In genomic region chr10:4041691-4042090, GRCm38 (mm10) we compare ENCODE assay signal across 7 mouse cellular contexts.
DNase-seq lines count a peak whose midpoint lies in the region; ATAC-seq and TF ChIP-seq lines count a peak whose summit lies in the region.

No protein-coding gene starts in this region.

- TF ChIP-seq CTCF in testis, adult 2 months (IDR thresholded peaks at IDR 0.05; ENCODE audit: control insufficient read depth, insufficient read depth, insufficient replicate concordance, low read depth, low read length): peak; percentile 59; the same call in 1 of the 2 replicates
- peak; percentile 81 for TF ChIP-seq CTCF in lung, adult 2 months (IDR thresholded peaks at IDR 0.05; ENCODE audit: insufficient read depth, low read length)

- H3K36me3 ChIP-seq in testis, adult 2 months (ENCODE audit: control insufficient read depth, insufficient read depth, low read length): no peaks in the 10 kb centered on the region

- H3K4me1 ChIP-seq in testis, adult 2 months (ENCODE audit: control insufficient read depth, insufficient read depth, low read length): no peaks in the 10 kb centered on the region
- no peaks in the 10 kb centered on the region for H3K4me1 ChIP-seq in lung, adult 2 months (ENCODE audit: control insufficient read depth, insufficient read depth, low read length)

- no peak for DNase-seq in testis, postnatal 14 days (ENCODE audit: low spot score)
- peak; percentile 75 for DNase-seq in adrenal gland, postnatal 10 days
- peak; percentile 54 for DNase-seq in kidney, adult 9 months
- DNase-seq in lung, adult 2 months: peak; percentile 35
- peak; percentile 45 for DNase-seq in right cerebral cortex, postnatal 4 days

- no peak overlapping the region for H3K4me3 ChIP-seq in testis, adult 2 months (ENCODE audit: control insufficient read depth, low read depth, low read length)
- peak overlapping the region; percentile 4 for H3K4me3 ChIP-seq in lung, adult 2 months (replicated peaks; ENCODE audit: extremely low read depth, low read depth, low read length)

- no peaks in the 10 kb centered on the region for H3K27me3 ChIP-seq in testis, adult 2 months (ENCODE audit: control insufficient read depth, insufficient read depth, low read length)

- no peak for TF ChIP-seq POLR2A in testis, adult 2 months (IDR thresholded peaks at IDR 0.05; ENCODE audit: control insufficient read depth, low read depth, low read length)
- no peak for TF ChIP-seq POLR2A in lung, adult 2 months (IDR thresholded peaks at IDR 0.05; ENCODE audit: borderline replicate concordance, extremely low read depth, low read depth, low read length)

- 51% methylated on average over 9 of the region's 9 CpGs for WGBS in lung, adult 2 months

- no peak overlapping the region for H3K27ac ChIP-seq in testis, adult 2 months (ENCODE audit: control insufficient read depth, insufficient read depth, low read depth, low read length)

- ATAC-seq in erythroblast, adult 5-6 weeks (replicated peaks; ENCODE audit: low FRiP score, poor library complexity, severe bottlenecking): 0 out of 2 replicates have a peak, but pooled peaks have one; percentile 48
